Mouse (Mus musculus): ENCODE data around the gene Ckap5.

- no peak for TF ChIP-seq CTCF (IDR thresholded peaks at IDR 0.05; ENCODE audit: borderline replicate concordance, insufficient read depth, low read depth, low read length)
- no peak for TF ChIP-seq POLR2A (IDR thresholded peaks at IDR 0.05; ENCODE audit: borderline replicate concordance, insufficient read depth, low read length)
Measured at GRCm38 (mm10) chr2:91655388-91655787, 128.8 kb downstream of the Ckap5 start.
